Mouse (Mus musculus): ENCODE data around the gene Plekhg2. TPM values are rescaled to one million over a fixed set of nuclear protein-coding genes. Genes with fewer than 3 reads are reported as not detected.

Gene Plekhg2
- polyA plus RNA-seq, 1 experiment from 2014 or later, result 75.5 TPM

GRCm38 (mm10) chr7:28355221-28355620 is 17.2 kb downstream of the Plekhg2 start:
- H3K27me3 ChIP-seq (ENCODE audit: poor library complexity, severe bottlenecking), result no peaks in the 10 kb centered on the region
- no peaks in the 10 kb centered on the region for H3K9me3 ChIP-seq
- WGBS, result 92% methylated on average over 3 of the region's 3 CpGs
- H3K4me3 ChIP-seq, result no peak overlapping the region
- no peak for DNase-seq (ENCODE audit: extremely low spot score, low spot score)
- peaks cover 47% of the 10 kb centered on the region for H3K4me1 ChIP-seq
- peaks cover 64% of the 10 kb centered on the region for H3K36me3 ChIP-seq (replicated peaks)
- no peak overlapping the region for H3K27ac ChIP-seq

- Histone ChIP-seq H3K9me3 (no peaks in the 10 kb centered on the region), H3K4me3 (no peak overlapping the region), H3K4me1 (peaks cover 49% of the 10 kb centered on the region), H3K36me3 (replicated peaks) (peaks cover 58% of the 10 kb centered on the region), H3K27ac (no peak overlapping the region), H3K27me3 (ENCODE audit: poor library complexity, severe bottlenecking) (no peaks in the 10 kb centered on the region)
- DNase-seq (ENCODE audit: extremely low spot score, low spot score), result no peak
- 92% methylated on average over 3 of the region's 3 CpGs for WGBS
These were observed 17.8 kb downstream of the Plekhg2 start for GRCm38 (mm10) chr7:28354596-28354995.

GRCm38 (mm10) chr7:28354113-28354581 is 18.3 kb downstream of the Plekhg2 start:
- Histone ChIP-seq H3K27me3 (ENCODE audit: poor library complexity, severe bottlenecking) (no peaks in the 10 kb centered on the region), H3K36me3 (replicated peaks) (peaks cover 53% of the 10 kb centered on the region), H3K27ac (no peak overlapping the region), H3K4me3 (no peak overlapping the region), H3K9me3 (no peaks in the 10 kb centered on the region), H3K4me1 (peaks cover 50% of the 10 kb centered on the region)
- no peak for DNase-seq (ENCODE audit: extremely low spot score, low spot score)
- WGBS, result 95% methylated on average over 3 of the region's 3 CpGs

GRCm38 (mm10) chr7:28353267-28353666 is 19.1 kb downstream of the Plekhg2 start:
- no peaks in the 10 kb centered on the region for H3K27me3 ChIP-seq (ENCODE audit: poor library complexity, severe bottlenecking)
- H3K9me3 ChIP-seq, result no peaks in the 10 kb centered on the region
- H3K4me1 ChIP-seq, result peaks cover 41% of the 10 kb centered on the region
- peaks cover 45% of the 10 kb centered on the region for H3K36me3 ChIP-seq (replicated peaks)
- DNase-seq (ENCODE audit: extremely low spot score, low spot score), result no peak
- WGBS, result 96% methylated on average over 2 of the region's 2 CpGs
- H3K27ac ChIP-seq, result no peak overlapping the region
- H3K4me3 ChIP-seq, result no peak overlapping the region

GRCm38 (mm10) chr7:28351676-28352191 is 20.7 kb downstream of the Plekhg2 start:
- no peaks in the 10 kb centered on the region for H3K9me3 ChIP-seq
- peaks cover 26% of the 10 kb centered on the region for H3K4me1 ChIP-seq
- WGBS, result 48% methylated on average over 4 of the region's 4 CpGs
- no peaks in the 10 kb centered on the region for H3K27me3 ChIP-seq (ENCODE audit: poor library complexity, severe bottlenecking)
- H3K4me3 ChIP-seq, result peak overlapping the region; percentile 82
- DNase-seq (ENCODE audit: extremely low spot score, low spot score), result no peak
- peaks cover 42% of the 10 kb centered on the region for H3K36me3 ChIP-seq (replicated peaks)
- H3K27ac ChIP-seq, result peak overlapping the region; percentile 97

DNA sequence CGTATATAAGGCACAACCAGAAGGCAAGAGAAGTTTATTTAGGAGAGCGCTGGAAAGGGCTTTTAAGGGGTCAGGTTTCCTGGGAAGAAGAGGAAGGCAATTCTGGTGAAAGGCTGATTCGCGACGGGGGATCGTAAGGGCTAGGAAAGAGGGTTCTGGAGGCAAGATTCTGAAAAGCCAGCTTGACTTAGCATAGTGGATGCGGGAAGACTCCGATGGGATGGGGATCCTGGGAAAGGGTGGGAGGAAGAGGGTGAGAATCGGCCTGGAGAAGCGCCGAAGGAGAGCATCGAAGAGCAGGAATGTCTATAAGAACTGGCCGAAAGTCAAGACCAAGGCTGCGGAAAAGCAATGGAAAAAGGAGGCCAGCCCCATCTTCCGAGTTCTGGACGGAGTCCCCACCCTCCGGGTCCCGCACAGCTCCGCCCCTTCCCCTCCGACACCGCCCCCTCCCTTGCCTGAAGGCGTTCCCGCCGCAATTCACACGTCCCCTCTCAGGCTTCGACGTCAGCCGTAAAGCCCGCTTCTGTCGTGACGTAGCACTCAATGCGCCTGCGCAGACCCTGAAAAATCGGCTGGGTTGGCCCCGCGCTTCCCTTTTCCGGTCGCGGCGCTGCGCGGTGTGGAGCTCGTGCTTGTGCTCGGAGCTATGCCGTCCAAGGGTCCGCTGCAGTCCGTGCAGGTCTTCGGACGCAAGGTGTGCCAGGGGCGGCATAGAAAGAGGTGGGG is 22.1 kb downstream of the Plekhg2 start, which contains the start of gene Rps16:
TSS of gene Rps16 (plus strand) at position 498 of the 729 bp plus-strand sequence.
- no peaks in the 10 kb centered on the region for H3K27me3 ChIP-seq (ENCODE audit: poor library complexity, severe bottlenecking)
- under 1% methylated on average over 50 of the region's 50 CpGs for WGBS

GRCm38 (mm10) chr7:28348601-28349000 is 23.8 kb downstream of the Plekhg2 start:
- DNase-seq (ENCODE audit: extremely low spot score, low spot score), result no peak
- no peak overlapping the region for H3K4me3 ChIP-seq
- no peaks in the 10 kb centered on the region for H3K27me3 ChIP-seq (ENCODE audit: poor library complexity, severe bottlenecking)
- 90% methylated on average over 7 of the region's 7 CpGs for WGBS
- H3K9me3 ChIP-seq, result no peaks in the 10 kb centered on the region
- H3K36me3 ChIP-seq (replicated peaks), result peaks cover 23% of the 10 kb centered on the region
- no peak overlapping the region for H3K27ac ChIP-seq
- H3K4me1 ChIP-seq, result peaks cover 21% of the 10 kb centered on the region

More for the DNA sequence above, 22.1 kb downstream of the Plekhg2 start, which contains the start of gene Rps16:
- DNase-seq (ENCODE audit: extremely low spot score, low spot score), result peak; percentile 98
- peaks cover 21% of the 10 kb centered on the region for H3K4me1 ChIP-seq
- peaks cover 40% of the 10 kb centered on the region for H3K36me3 ChIP-seq (replicated peaks)
- H3K4me3 ChIP-seq, result peak within 1 kb of the TSS; percentile 82
- H3K9me3 ChIP-seq, result no peaks in the 10 kb centered on the region
- H3K27ac ChIP-seq, result peak within 1 kb of the TSS; percentile 97

DNA sequence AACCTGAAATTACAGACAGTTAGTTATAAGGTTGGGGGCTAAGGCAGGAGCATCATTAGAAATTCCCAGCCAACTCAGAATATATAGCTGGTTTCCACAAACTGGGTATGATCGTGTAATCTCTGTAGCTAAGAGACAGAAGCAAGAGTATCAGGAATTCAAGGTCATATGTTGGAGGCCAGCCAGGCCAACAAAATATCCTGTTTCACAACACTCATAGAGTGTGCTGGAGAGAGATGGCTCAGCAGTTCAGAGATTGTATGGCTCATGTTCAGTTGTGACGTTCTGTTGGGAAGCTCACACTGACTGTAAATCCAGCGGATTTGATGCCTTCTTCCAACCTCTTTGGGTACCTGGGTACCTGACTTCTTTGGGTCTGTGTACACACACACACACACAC is 24.7 kb downstream of the Plekhg2 start:
- Histone ChIP-seq H3K27me3 (ENCODE audit: poor library complexity, severe bottlenecking) (no peaks in the 10 kb centered on the region), H3K4me3 (no peak overlapping the region), H3K4me1 (peaks cover 21% of the 10 kb centered on the region), H3K9me3 (no peaks in the 10 kb centered on the region), H3K27ac (no peak overlapping the region), H3K36me3 (replicated peaks) (peaks cover 14% of the 10 kb centered on the region)
- DNase-seq (ENCODE audit: extremely low spot score, low spot score), result no peak
- WGBS, result 91% methylated on average over 3 of the region's 3 CpGs

GRCm38 (mm10) chr7:28344637-28345036 is 27.8 kb downstream of the Plekhg2 start:
- Histone ChIP-seq H3K27ac (no peak overlapping the region), H3K4me3 (no peak overlapping the region), H3K4me1 (peaks cover 27% of the 10 kb centered on the region), H3K9me3 (no peaks in the 10 kb centered on the region), H3K36me3 (replicated peaks) (no peaks in the 10 kb centered on the region), H3K27me3 (ENCODE audit: poor library complexity, severe bottlenecking) (no peaks in the 10 kb centered on the region)
- DNase-seq (ENCODE audit: extremely low spot score, low spot score), result peak; percentile 80
- 11% methylated on average over 4 of the region's 4 CpGs for whole genome bisulfite sequencing

GRCm38 (mm10) chr7:28341381-28341780 is 31.0 kb downstream of the Plekhg2 start:
- Histone ChIP-seq H3K36me3 (replicated peaks) (peaks cover 6% of the 10 kb centered on the region; the same call in 1 of the 2 replicates), H3K4me1 (peaks cover 37% of the 10 kb centered on the region), H3K4me3 (no peak overlapping the region), H3K27ac (no peak overlapping the region), H3K9me3 (no peaks in the 10 kb centered on the region), H3K27me3 (ENCODE audit: poor library complexity, severe bottlenecking) (no peaks in the 10 kb centered on the region)
- DNase-seq (ENCODE audit: extremely low spot score, low spot score), result no peak
- 53% methylated on average over 7 of the region's 7 CpGs for WGBS

DNA sequence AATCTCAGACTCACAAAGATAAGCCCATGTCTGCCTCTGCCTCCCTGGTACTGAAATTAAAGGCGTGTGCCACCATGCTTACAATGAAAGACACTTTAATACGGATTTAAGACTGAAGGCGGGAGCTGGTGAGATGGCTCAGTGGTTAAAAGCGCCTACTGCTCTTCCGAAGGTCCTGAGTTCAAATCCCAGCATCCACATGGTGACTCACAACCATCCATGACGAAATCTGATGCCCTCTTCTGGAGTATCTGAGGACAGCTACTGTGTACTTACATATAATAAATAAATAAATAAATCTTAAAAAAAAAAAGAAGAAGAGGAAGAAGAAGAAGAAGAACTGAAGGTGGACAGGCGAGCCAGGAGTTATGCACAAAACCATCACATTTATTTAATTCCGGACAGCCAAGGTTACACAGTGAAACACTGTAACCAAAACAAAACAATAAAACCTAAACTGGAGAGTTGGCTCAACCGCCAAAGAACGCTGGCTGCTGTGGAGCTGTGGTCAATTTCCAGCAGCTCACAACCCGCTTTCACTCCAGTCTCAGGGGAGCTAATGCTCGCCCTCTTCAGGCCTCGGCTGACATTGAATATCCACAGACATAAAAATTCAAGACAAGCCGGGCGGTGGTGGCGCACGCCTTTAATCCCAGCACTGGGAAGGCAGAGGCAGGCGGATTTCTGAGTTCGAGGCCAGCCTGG is 33.0 kb downstream of the Plekhg2 start:
- Histone ChIP-seq H3K4me3 (peak overlapping the region; percentile 96), H3K27ac (peak overlapping the region; percentile 92), H3K4me1 (peaks cover 40% of the 10 kb centered on the region), H3K27me3 (ENCODE audit: poor library complexity, severe bottlenecking) (no peaks in the 10 kb centered on the region), H3K9me3 (no peaks in the 10 kb centered on the region), H3K36me3 (replicated peaks) (peaks cover 26% of the 10 kb centered on the region)
- WGBS, result 84% methylated on average over 19 of the region's 19 CpGs
- DNase-seq (ENCODE audit: extremely low spot score, low spot score), result no peak

DNA sequence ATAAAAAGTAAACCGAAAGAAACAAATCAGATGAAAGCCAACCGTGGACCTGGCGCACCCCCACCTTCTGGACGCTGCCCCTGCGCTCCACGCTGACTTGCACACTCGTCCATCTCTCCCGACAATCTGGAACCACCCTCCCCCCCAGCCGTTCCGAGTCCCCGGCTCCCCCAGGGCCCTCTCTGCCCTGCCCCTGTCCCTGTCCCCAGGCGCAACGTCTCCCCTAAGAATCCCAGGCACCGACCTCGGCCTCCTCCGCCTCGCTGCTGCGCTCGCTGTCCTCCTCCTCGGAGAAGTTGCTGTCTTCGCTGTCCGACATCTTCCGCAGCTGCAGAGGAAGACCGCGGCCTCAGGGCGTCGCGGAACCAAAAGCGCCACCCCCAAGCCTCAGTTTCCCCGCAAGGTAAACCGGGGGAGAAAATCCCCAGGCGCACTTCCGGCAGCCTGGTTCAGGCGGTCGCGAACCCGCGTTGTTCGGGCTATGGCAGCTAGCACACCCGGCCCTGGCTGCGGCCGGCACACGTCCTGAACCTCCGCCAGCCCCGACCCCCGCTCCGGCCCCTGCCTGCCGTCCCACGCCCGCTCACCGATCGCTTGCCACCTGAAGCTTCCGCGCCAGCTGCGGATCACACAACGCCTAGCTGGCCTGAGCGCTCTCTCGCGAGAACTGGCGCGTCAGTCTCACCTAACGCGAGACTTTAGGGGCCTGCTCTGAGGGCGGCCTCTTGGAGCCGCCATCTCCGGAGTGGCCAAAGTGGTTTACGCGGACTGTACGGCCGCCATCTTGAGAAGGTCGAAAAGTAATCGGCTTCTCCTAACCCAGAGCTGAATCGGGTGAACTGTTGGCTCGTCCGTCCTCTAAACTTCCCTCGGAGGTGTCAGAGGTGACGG is 34.0 kb downstream of the Plekhg2 start, which contains the start of gene Supt5:
TSS of gene Supt5 (minus strand) at position 639 of the 891 bp plus-strand sequence.
- H3K4me3 ChIP-seq, result peak within 1 kb of the TSS; percentile 96
- no peaks in the 10 kb centered on the region for H3K9me3 ChIP-seq
- peak; percentile 95 for DNase-seq (ENCODE audit: extremely low spot score, low spot score)
- H3K27ac ChIP-seq, result peak within 1 kb of the TSS; percentile 92
- H3K27me3 ChIP-seq (ENCODE audit: poor library complexity, severe bottlenecking), result no peaks in the 10 kb centered on the region
- H3K36me3 ChIP-seq (replicated peaks), result peaks cover 32% of the 10 kb centered on the region
- peaks cover 40% of the 10 kb centered on the region for H3K4me1 ChIP-seq
- under 1% methylated on average over 77 of the region's 77 CpGs for WGBS

Data from forebrain, embryonic 10.5 days (tissue).